Mouse (Mus musculus): ENCODE data around the gene Cyp2c29.
"Not testable (repeated sequence)": the region's sequence is repeated elsewhere in the genome, so short reads cannot be mapped to it uniquely, and the experiment has no call there.

Gene Cyp2c29

GRCm38 (mm10) chr19:39269105-39269504, at the start of gene Cyp2c29:
Gene Cyp2c29 (plus strand): TSS chr19:39269405.
- DNase-seq (ENCODE audit: low read depth, low spot score), result not testable (repeated sequence)

- not testable (repeated sequence) for DNase-seq (ENCODE audit: low read depth, low spot score)
Measured at GRCm38 (mm10) chr19:39267036-39267435, 2.2 kb upstream of the Cyp2c29 start.

GRCm38 (mm10) chr19:39282801-39283200, 13.6 kb downstream of the Cyp2c29 start:
- no peak for DNase-seq (ENCODE audit: low read depth, low spot score)

- no peak for DNase-seq (ENCODE audit: low read depth, low spot score)
Measured at GRCm38 (mm10) chr19:39285637-39286036, 16.4 kb downstream of the Cyp2c29 start.

- no peak for DNase-seq (ENCODE audit: low read depth, low spot score)
Measured at GRCm38 (mm10) chr19:39286825-39287224, 17.6 kb downstream of the Cyp2c29 start.

- DNase-seq (ENCODE audit: low read depth, low spot score), result no peak
Measured at GRCm38 (mm10) chr19:39288978-39289377, 19.8 kb downstream of the Cyp2c29 start.

Data from c-Kit-negative CD71-positive TER-119-positive erythroid progenitor cells, embryonic 14.5 days (primary cell).